Mouse (Mus musculus): ENCODE results near the gene Gab3.
"Not testable (repeated sequence)": the region's sequence is repeated elsewhere in the genome, so short reads cannot be mapped to it uniquely, and the experiment has no call there.

DNA sequence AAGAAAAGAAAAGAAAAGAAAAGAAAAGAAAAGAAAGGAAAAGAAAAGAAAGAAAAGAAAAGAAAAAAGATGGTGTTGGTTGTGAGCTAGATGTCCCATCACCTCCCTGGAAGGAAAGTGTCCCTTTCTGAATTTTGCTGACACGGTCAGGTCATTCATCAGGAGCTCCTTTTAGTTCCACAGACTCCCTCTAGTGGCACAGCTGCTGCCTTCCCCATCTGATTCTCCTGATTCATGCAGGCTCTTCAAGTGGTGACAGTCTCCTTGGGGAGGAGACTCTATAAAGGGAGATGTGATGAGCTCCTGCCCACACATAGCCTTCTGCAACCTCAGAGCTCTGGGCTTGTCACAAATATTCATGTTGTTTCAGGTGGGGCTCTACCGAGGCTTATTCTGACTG, 122.4 kb downstream of the Gab3 start:
- TF ChIP-seq CTCF (IDR thresholded peaks at IDR 0.05), result peak; percentile 26
- TF ChIP-seq EP300 (IDR thresholded peaks at IDR 0.05), result not testable (repeated sequence)
